Mouse (Mus musculus) embryo, embryonic 10 days (tissue): ENCODE measurements around the gene Parvb.

Experiments used
- DNase-seq: peaks from one replicate; pipeline ENCODE4 v3.0.0-alpha.2; 2015; ENCODE audit warnings: low spot score

Gene Parvb

GRCm38 (mm10) chr15:84217969-84218782 is 13.7 kb upstream of the Parvb start:
- DNase-seq: no peak

GRCm38 (mm10) chr15:84218783-84219271 is 13.0 kb upstream of the Parvb start:
- peak; percentile 73 for DNase-seq

DNA sequence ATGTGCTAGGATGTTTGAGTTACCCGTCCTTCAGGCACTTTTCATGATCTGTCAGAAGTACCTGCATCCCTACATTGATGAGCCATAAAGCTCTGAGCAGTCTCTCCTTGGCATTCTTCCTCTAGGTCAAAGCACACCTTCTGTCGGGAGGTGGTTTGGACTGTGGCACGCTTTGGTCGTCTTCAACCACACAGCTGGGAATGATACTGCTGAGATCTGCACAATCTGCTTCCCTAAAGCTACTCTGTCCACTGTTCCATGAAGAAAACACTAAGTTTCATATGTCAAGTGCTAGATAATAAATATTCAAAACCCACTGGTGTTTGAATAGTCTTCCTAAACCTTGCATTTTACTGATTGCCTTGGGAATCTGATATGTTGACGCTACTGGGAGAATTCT is 10.3 kb upstream of the Parvb start:
- no peak for DNase-seq

DNA sequence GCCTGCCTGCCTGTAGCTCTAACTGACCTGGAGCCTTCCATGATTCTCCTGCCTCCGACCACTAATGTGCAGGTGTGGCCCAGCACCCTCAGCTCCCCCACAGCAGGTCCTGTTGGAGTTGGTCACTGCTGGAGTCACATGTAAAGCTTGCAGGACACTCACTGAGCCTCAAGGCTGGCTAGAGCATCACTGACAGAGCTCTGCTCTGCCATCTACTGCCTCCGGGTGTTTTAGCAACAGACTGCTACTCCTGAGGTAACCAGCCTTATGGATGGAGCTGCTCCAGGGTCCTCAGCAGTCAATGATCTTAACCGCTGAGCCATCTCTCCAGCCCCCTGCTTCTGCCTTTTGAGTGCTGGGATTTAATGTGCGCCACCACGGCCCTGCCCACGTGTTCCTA is 8.4 kb upstream of the Parvb start:
- peak; percentile 56 for DNase-seq

- no peak for DNase-seq
These were observed 7.1 kb upstream of the Parvb start for GRCm38 (mm10) chr15:84224779-84225178.

DNA sequence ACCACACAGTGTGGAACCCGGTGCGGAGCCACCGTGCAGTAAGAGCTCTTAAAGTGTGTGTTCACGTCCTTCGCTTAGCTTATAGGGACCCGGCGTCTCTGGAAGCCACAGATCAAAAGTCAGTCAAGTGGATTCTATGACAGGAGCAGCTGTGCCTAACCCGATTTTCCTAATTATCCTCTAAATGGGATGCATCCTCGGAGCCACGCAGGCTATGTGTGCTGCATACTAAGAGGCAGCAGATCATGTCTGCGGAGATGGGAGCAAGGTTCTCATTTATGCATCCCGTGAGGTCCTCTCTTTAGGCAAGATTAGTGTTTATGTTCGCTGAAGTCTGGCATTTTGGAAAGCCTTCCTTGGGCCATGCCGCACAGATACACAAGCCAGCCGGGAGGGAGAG is 4.9 kb upstream of the Parvb start:
- no peak for DNase-seq

- DNase-seq: no peak
These were observed 1.2 kb upstream of the Parvb start for GRCm38 (mm10) chr15:84230661-84231060.

- DNase-seq: no peak
These were observed 630 bp upstream of the Parvb start for GRCm38 (mm10) chr15:84231113-84231712.

DNA sequence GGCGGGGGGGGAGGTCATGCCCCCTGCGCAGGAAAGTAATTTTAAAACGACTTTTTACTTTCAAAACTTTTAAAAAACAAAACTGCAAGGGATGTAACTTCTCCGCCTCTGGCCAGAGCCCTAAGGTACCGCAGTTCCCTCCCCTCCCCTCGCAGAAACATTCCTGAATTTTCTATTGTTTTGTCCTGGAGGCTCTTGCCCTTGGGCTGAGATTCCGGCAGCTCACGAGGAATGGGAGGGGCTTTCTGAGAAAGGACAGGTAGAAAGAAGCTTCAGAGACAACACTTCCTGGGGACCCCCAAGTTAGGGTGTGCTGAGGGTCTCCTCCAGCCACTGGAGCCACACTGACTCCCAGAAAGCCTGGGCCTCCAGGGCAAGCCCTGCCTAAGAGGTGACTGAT is 766 bp downstream of the Parvb start:
- DNase-seq: no peak

- no peak for DNase-seq
These were observed 3.1 kb downstream of the Parvb start for GRCm38 (mm10) chr15:84234794-84235581.

DNA sequence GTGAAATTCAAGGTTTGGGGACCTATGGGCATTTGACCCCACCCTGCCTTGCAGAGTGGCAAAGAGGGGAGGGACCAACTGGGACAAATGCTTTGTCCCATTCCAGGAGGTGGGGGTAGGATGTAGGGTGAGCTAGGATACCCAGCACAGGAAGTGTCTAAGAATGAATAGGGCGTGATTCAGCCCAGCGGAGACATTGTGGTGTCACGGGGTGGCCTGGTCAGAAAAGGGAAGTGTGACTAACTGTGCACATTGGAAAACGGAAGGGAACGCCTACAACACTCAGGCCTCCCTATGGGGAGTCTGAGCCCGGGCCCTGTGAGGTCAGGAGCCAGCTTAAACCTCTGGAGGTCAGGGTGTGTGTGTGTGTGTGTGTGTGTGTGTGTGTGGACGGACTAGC is 3.8 kb downstream of the Parvb start:
- no peak for DNase-seq

GRCm38 (mm10) chr15:84238552-84238951 is 6.7 kb downstream of the Parvb start:
- DNase-seq: no peak

- no peak for DNase-seq
These were observed 7.2 kb downstream of the Parvb start for GRCm38 (mm10) chr15:84238991-84239401.

DNA sequence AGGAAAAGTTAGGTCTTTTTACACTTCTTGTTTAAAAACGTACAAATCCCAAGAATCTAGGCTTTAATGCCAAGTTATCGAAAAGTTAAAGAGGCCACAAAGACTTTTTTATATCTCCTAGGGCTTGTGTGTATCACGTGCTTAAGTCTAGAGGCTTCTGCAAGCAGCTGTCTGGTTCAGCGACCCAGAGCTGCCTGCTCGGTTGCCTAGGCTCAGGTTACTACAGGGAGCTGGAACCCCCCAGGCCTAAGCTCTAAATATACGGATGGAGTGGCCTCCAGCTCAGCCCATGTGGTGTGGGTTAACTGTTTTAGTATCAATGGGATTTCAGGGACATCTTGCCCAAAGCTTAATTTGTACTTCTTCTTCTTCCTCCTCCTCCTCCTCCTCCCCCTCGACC is 9.7 kb downstream of the Parvb start:
- DNase-seq: peak; percentile 65

GRCm38 (mm10) chr15:84245104-84245503 is 13.3 kb downstream of the Parvb start:
- DNase-seq: no peak

DNA sequence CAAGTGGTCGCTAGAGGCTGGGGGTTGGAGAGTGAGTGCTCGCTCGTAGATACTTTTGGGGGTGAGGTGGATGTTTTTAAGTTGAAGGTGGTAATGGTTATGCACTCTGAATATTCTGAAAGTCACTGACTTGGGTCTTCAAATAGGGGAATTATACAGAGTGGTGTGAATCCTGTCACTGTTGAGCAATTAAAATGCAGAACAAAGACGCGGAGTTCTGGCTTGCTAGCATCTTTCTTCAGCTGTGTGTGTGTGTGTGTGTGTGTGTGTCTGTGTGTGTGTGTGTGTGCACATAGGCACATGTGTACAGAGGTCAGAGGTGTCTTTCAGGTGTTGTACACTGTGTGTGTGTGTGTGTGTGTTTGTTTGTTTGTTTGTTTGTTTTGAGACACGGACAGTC is 14.4 kb downstream of the Parvb start:
- no peak for DNase-seq

GRCm38 (mm10) chr15:84247309-84247708 is 15.5 kb downstream of the Parvb start:
- DNase-seq: no peak

GRCm38 (mm10) chr15:84251227-84251626 is 19.4 kb downstream of the Parvb start:
- DNase-seq: no peak

GRCm38 (mm10) chr15:84252645-84253044 is 20.8 kb downstream of the Parvb start:
- no peak for DNase-seq

DNA sequence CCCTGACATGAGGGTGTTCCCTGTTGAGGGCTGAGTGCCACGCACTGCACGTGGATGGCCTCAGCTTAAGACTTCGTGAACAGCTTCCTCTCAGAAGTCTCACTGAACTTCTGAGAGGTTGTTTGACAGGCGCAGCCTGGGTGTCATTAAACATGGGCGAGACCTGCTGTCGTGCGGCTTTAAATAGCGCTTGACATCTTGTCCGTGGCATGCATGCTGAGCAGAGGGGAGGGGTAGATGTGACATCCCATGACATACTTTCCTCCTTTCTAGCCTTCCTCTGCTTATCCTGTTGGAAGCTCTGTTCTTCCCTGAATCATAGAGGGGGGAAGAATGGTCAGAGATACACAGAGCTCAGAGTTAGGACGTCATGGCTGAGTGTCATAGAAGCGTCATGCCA is 21.9 kb downstream of the Parvb start:
- no peak for DNase-seq

GRCm38 (mm10) chr15:84254387-84254786 is 22.5 kb downstream of the Parvb start:
- no peak for DNase-seq

DNA sequence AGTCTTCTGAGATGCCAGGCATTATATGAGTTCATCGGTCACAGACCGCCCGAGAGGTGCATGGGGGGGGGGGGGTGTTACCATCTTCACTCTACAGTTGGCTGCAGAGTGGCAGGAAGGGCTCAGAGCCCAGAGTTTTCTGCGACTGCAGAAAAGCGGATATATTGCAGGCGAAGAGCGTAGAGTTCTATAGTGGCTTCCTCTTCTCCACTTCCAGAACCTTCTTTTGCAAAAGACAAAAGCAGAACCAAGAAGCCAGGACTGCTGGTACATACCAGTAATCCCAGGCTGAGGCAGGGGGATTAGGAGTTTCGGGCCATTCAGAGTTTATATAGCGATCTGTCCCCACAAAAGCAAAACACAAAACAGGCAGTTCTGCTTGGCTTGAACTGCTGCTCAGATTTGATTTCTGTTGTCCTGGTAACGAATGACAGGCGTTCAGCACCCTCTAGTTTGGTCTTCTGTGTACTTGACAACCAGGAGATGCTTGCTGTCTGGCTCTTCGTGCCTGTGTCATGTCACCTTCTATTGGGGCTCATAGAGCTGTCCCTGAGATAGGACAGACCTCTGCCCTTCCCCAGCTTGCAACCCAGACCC is 24.5 kb downstream of the Parvb start:
- DNase-seq: no peak
